Mouse (Mus musculus) CH12.LX (cell line): Measurements from ENCODE around the gene Gm20388. TPM values are rescaled to one million over a fixed set of nuclear protein-coding genes. Genes with fewer than 3 reads are reported as not detected.

Experiments
- DNase-seq: peaks from one replicate; pipeline ENCODE4 v3.0.0-alpha.2; 2013; ENCODE audit errors: extremely low read depth
- H3K27ac ChIP-seq: 2 replicates; pipeline ENCODE4 v1.5.1; 2012; ENCODE audit warnings: low read depth, mild to moderate bottlenecking, control low read depth, moderate library complexity; ENCODE audit not compliant: insufficient read depth
- H3K27me3 ChIP-seq: replicated peaks from 2 replicates; pipeline ENCODE3; 2012; ENCODE audit warnings: inconsistent platforms
- H3K36me3 ChIP-seq, 2 experiments: replicated peaks in 1 of 2; 2 replicates each; pipeline versions ENCODE3 to v1.6.1; 2012; ENCODE audit warnings: inconsistent platforms in 1 of 2, low read length in 1 of 2, mild to moderate bottlenecking in 1 of 2, mixed read lengths in 1 of 2, moderate library complexity in 1 of 2; ENCODE audit not compliant: control insufficient read depth in 1 of 2, insufficient read depth in 1 of 2
- H3K4me1 ChIP-seq, 2 experiments: 2 replicates each; pipeline ENCODE4 v1.6.1; 2012; ENCODE audit warnings: inconsistent platforms in 1 of 2, moderate library complexity in 1 of 2; ENCODE audit not compliant: insufficient read depth in 2 of 2, control insufficient read depth in 1 of 2
- H3K4me2 ChIP-seq: 2 replicates; pipeline ENCODE4 v1.6.1; 2012; ENCODE audit warnings: low read depth, mild to moderate bottlenecking, control low read depth; ENCODE audit not compliant: poor library complexity, insufficient read depth, severe bottlenecking
- H3K4me3 ChIP-seq, 3 experiments: fragments of 150-350 bp in 1 of 3; sonication (generic) in 1 of 3; replicated peaks in 1 of 3; 2 replicates each; pipeline versions ENCODE3 to v1.5.1; 2011 to 2012; ENCODE audit warnings: low read depth in 2 of 3, low read length in 2 of 3, mild to moderate bottlenecking in 2 of 3, moderate library complexity in 2 of 3, control low read depth in 1 of 3, improper control_type of control experiment in 1 of 3, inconsistent platforms in 1 of 3, mixed read lengths in 1 of 3; ENCODE audit not compliant: poor library complexity in 1 of 3
- H3K79me2 ChIP-seq: replicated peaks from 2 replicates; pipeline ENCODE4 v1.6.1; 2012; ENCODE audit warnings: mild to moderate bottlenecking, moderate library complexity; ENCODE audit not compliant: control insufficient read depth, poor library complexity, insufficient read depth, severe bottlenecking; ENCODE audit errors: extremely low read depth
- H3K9ac ChIP-seq: 2 replicates; pipeline ENCODE4 v1.6.1; 2012; ENCODE audit warnings: low read depth, mild to moderate bottlenecking, control low read depth, moderate library complexity; ENCODE audit not compliant: insufficient read depth
- H3K9me3 ChIP-seq: replicated peaks from 2 replicates; pipeline ENCODE3; 2012; ENCODE audit warnings: low read length, inconsistent platforms, mixed read lengths
- BHLHE40 ChIP-seq: IDR thresholded peaks from 2 replicates; pipeline ENCODE4 v1.6.1; 2011; ENCODE audit warnings: mild to moderate bottlenecking, low read depth, low read length, improper control_type of control experiment
- CHD1 ChIP-seq: IDR thresholded peaks from 2 replicates; pipeline ENCODE4 v1.6.1; 2012; ENCODE audit warnings: low read depth, low read length, improper control_type of control experiment, inconsistent platforms
- CHD2 ChIP-seq: IDR thresholded peaks from 2 replicates; pipeline ENCODE4 v1.6.1; 2011; ENCODE audit warnings: low read length, improper control_type of control experiment
- E2F4 ChIP-seq: IDR thresholded peaks from 2 replicates; pipeline ENCODE4 v1.6.1; 2011; ENCODE audit warnings: low read depth, low read length, improper control_type of control experiment; ENCODE audit not compliant: insufficient replicate concordance
- ELF1 ChIP-seq: IDR thresholded peaks from 2 replicates; pipeline ENCODE4 v1.6.1; 2014; ENCODE audit warnings: low read depth, mild to moderate bottlenecking, inconsistent platforms, low read length, improper control_type of control experiment
- HCFC1 ChIP-seq: IDR thresholded peaks from 2 replicates; pipeline ENCODE4 v1.6.1; 2012; ENCODE audit warnings: low read depth, mild to moderate bottlenecking, inconsistent platforms, low read length, improper control_type of control experiment
- JUN ChIP-seq: IDR thresholded peaks from 2 replicates; pipeline ENCODE4 v1.6.1; 2011; ENCODE audit warnings: low read depth, mild to moderate bottlenecking, low read length, improper control_type of control experiment, moderate library complexity; ENCODE audit not compliant: insufficient read depth
- KAT2A ChIP-seq: IDR thresholded peaks from 2 replicates; pipeline ENCODE4 v1.6.1; 2012; ENCODE audit warnings: low read length, improper control_type of control experiment, inconsistent platforms; ENCODE audit not compliant: insufficient replicate concordance
- MAFK ChIP-seq: IDR thresholded peaks from 2 replicates; pipeline ENCODE4 v1.6.1; 2011; ENCODE audit warnings: low read length, improper control_type of control experiment; ENCODE audit not compliant: insufficient replicate concordance
- MAX ChIP-seq: IDR thresholded peaks from 2 replicates; pipeline ENCODE4 v1.6.1; 2011; ENCODE audit warnings: low read length, improper control_type of control experiment
- MAZ ChIP-seq: IDR thresholded peaks from 2 replicates; pipeline ENCODE4 v1.6.1; 2012; ENCODE audit warnings: low read depth, mild to moderate bottlenecking, inconsistent platforms, low read length, improper control_type of control experiment, moderate library complexity
- MXI1 ChIP-seq: IDR thresholded peaks from 2 replicates; pipeline ENCODE4 v1.6.1; 2011; ENCODE audit warnings: mild to moderate bottlenecking, low read depth, low read length, improper control_type of control experiment
- NELFE ChIP-seq: IDR thresholded peaks from 2 replicates; pipeline ENCODE4 v1.6.1; 2011; ENCODE audit warnings: low read depth, low read length, improper control_type of control experiment
- POLR2A ChIP-seq: IDR thresholded peaks from 2 replicates; pipeline ENCODE4 v1.6.1; 2011; ENCODE audit warnings: low read depth, mild to moderate bottlenecking, improper control_type of control experiment, low read length
- POLR2AphosphoS2 ChIP-seq: IDR thresholded peaks from 2 replicates; pipeline ENCODE4 v1.6.1; 2011; ENCODE audit warnings: low read depth, low read length, improper control_type of control experiment
- SIN3A ChIP-seq: IDR thresholded peaks from 2 replicates; pipeline ENCODE4 v1.6.1; 2012; ENCODE audit warnings: low read length, improper control_type of control experiment, inconsistent platforms
- SMC3 ChIP-seq: IDR thresholded peaks from 2 replicates; pipeline ENCODE4 v1.6.1; 2011; ENCODE audit warnings: low read depth, low read length, improper control_type of control experiment
- UBTF ChIP-seq: IDR thresholded peaks from 2 replicates; pipeline ENCODE4 v1.6.1; 2012; ENCODE audit warnings: low read depth, mild to moderate bottlenecking, inconsistent platforms, low read length, improper control_type of control experiment, moderate library complexity
- USF1 ChIP-seq: IDR thresholded peaks from 2 replicates; pipeline ENCODE4 v1.6.1; 2014; ENCODE audit warnings: low read depth, mild to moderate bottlenecking, inconsistent platforms, low read length, improper control_type of control experiment
- ZKSCAN1 ChIP-seq: IDR thresholded peaks from 2 replicates; pipeline ENCODE4 v1.6.1; 2012; ENCODE audit warnings: low read depth, inconsistent platforms, low read length, improper control_type of control experiment, borderline replicate concordance
- ZNF384 ChIP-seq: IDR thresholded peaks from 2 replicates; pipeline ENCODE4 v1.6.1; 2012; ENCODE audit warnings: low read depth, low read length, improper control_type of control experiment, inconsistent platforms
- dilution Hi-C: fragments of 300-500 bp; cut with MboI; formaldehyde crosslinking; loops from 2 replicates; pipeline ENCODE4 v1.14.3; 2020; ENCODE audit warnings: low sequenced_read_pairs; ENCODE audit not compliant: extremely low pct_unique_long_range_greater_than_20kb, extremely low pct_ligation_motif_present
- in situ Hi-C: fragments of 300-500 bp; cut with MboI; formaldehyde crosslinking; loops from 3 replicates; pipeline ENCODE4 v1.14.3; 2019; ENCODE audit warnings: low sequenced_read_pairs, low pct_ligation_motif_present, low pct_unique_long_range_greater_than_20kb, mixed read lengths
- polyA plus RNA-seq: library from polyadenylated mRNA; unstranded; fragments of >175 nt; gene quantifications from 2 replicates; pipeline ENCODE4 v1.2.1, GENCODE M21; 2012; ENCODE audit warnings: low read depth; ENCODE audit not compliant: insufficient read length
- total RNA-seq, 2 experiments: library from RNA; depleted of rRNA; stranded (reverse); fragments of 300-350 nt in 1 of 2; fragments of >200 nt in 1 of 2; gene quantifications; 2 replicates each; pipeline ENCODE4 v1.2.3; 2012 to 2014

Gm20388 gene
- total and polyA plus RNA-seq, 3 experiments, result 14.8 to 26.3 (median 22.2) TPM

DNA sequence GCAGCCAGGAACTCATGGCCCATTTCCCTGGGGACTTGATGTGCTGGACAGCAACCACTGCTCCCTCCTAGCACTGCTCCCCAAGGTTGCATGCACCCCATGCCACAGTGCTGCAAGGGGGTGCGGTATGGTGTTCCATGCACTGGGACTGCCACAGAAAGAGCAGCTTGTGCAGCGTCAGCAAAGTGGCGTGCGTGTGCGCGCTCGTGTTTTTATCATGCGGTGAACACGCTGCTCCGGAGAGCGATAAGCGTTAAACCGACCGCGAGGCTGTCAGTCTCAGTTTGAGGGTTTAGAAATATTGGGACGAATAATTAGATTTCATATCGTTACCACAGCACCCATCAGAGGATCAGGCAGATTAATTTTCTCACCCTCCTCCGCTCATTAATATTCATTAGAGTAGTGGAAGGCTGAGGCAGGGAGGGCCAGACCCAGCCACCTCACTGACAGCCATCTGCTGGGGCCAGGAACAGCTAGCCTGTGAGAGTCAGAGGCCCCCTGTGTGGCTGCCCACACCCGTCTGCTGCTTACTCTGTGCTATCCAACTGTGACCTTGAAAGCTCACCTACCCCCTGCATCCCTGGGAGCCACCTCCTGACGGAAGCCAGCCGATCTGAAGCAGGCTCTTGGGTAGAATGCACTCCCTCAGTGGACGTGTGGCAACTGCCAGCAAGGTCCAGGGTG lies 2419.1 kb downstream of the Gm20388 start:
- TF ChIP-seq HCFC1, result no peak
- TF ChIP-seq JUN, result no peak
- no peak for TF ChIP-seq ZKSCAN1
- TF ChIP-seq CHD1, result no peak
- no peak for TF ChIP-seq USF1
- TF ChIP-seq CHD2, result no peak
- TF ChIP-seq POLR2AphosphoS2, result no peak
- TF ChIP-seq BHLHE40, result no peak
- no peak for TF ChIP-seq ZNF384
- TF ChIP-seq ELF1, result no peak
- TF ChIP-seq SMC3, result no peak
- no peak for TF ChIP-seq UBTF
- TF ChIP-seq NELFE, result no peak
- no peak for TF ChIP-seq KAT2A
- TF ChIP-seq MAZ, result no peak
- in situ Hi-C loops, result loop anchor here (5.0 kb wide), 1 partner anchor 47 kb away; the partner anchor contains the start of gene Zfpm1
- no peak overlapping the region for H3K9ac ChIP-seq
- DNase-seq, result no peak
- no peak overlapping the region for H3K4me2 ChIP-seq
- no peak overlapping the region for H3K4me3 ChIP-seq
- no peaks in the 10 kb centered on the region for H3K27me3 ChIP-seq
- peaks cover 2 to 12% of the 10 kb centered on the region in 2 experiments; a peak in 2 of 4 replicates for H3K4me1 ChIP-seq
- no peak overlapping the region for H3K27ac ChIP-seq
- H3K36me3 ChIP-seq, result peaks cover 48 to 95% of the 10 kb centered on the region in 2 experiments
- H3K9me3 ChIP-seq, result peaks cover 4% of the 10 kb centered on the region
- dilution Hi-C loops, result no loop called here
- no peaks in the 10 kb centered on the region for H3K79me2 ChIP-seq

GRCm38 (mm10) chr8:122330446-122331133 lies 2419.9 kb downstream of the Gm20388 start:
- Histone ChIP-seq H3K4me2 (no peak overlapping the region), H3K36me3 (peaks cover 51 to 95% of the 10 kb centered on the region in 2 experiments), H3K27me3 (no peaks in the 10 kb centered on the region), H3K4me3 (no peak overlapping the region), H3K27ac (no peak overlapping the region), H3K4me1 (peaks cover 2 to 12% of the 10 kb centered on the region in 2 experiments; a peak in 2 of 4 replicates), H3K9me3 (peaks cover 13% of the 10 kb centered on the region), H3K9ac (no peak overlapping the region), H3K79me2 (no peaks in the 10 kb centered on the region)
- DNase-seq, result no peak
- in situ Hi-C loops, result no loop called here
- dilution Hi-C loops, result no loop called here
- TF ChIP-seq MAFK, result no peak
- no peak for TF ChIP-seq USF1
- no peak for TF ChIP-seq SIN3A
- TF ChIP-seq SMC3, result no peak
- no peak for TF ChIP-seq POLR2A
- TF ChIP-seq BHLHE40, result no peak
- no peak for TF ChIP-seq E2F4
- TF ChIP-seq NELFE, result no peak
- TF ChIP-seq ZNF384, result no peak
- TF ChIP-seq MAX, result no peak
- TF ChIP-seq CHD2, result no peak
- no peak for TF ChIP-seq MXI1
